Mouse (Mus musculus) fibroblast of lung, adult 2 months (primary cell): ENCODE data around the gene Srprb.

Experiments
- DNase-seq: peaks from one replicate; pipeline ENCODE4 v3.0.0-alpha.2; 2011; ENCODE audit warnings: low read depth

Srprb gene

DNA sequence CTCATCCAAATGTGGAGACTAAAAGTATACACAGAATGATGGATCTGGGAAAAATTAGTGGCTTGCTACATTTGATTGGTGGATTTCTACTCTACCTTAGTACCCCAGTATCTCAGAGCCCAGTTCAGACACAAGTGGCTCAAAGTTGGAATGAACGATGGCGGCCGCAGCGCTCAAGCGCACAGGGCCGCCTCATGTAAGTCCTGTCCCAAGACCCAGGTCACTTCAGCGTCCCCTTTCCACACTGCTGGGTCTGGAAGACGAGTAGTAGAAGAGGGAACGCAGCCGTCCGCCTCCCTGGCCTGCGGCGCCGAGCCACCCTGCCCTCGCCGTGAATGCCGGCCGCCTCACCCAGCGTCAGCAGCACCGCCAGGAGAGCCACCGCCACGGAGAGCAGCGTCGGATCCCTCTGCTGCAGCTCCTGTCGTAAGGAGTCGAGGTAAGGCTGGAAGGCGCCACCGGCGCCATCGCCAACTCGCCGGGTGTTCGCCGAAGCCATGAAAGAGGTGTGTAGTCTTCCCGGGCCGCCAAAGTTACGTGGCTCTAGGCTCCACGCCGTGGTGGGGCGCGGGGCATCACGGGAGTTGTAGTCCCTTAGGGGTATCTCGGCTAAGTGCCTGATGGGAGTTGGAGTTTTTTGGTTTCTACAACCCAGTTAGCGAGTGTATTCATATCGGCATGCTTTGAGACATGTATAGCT is at the start of gene Srprb:
Gene Srprb, minus strand, starts transcription at position 577 of the 700 bp plus-strand sequence.
- peak; percentile 67 for DNase-seq

GRCm38 (mm10) chr9:103248618-103249017 is 46.7 kb upstream of the Srprb start:
- no peak for DNase-seq

DNA sequence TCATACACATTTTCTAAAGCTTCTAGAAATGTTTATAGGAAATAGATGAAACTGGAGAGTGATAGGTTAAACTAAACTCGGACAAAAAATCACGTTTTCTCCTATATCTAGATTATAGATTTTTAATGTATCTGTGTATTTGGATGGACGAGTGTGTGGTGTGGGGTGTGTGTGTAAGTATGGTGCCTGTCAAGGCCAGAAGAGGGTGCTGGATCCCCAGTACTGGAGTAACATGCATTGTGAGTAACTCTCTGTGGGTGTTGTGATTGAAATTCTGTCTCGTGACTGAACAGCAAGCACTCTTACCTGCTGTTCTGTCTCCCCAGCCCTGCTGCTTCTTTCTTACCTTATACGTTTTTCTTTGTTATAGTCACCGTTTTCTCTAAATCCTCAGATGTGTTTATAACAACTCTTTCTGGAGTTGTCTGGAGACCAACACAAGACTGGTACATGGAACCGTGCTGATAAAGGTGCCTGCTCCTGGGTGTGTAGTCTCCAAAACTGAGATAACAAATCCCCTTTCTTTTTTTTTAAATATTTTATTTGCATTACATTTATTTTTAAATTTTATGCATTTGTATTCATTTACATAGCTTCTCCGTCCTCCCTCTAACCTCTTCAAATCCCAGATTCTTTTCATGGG is 44.7 kb upstream of the Srprb start:
- DNase-seq: no peak

GRCm38 (mm10) chr9:103243640-103244039 is 41.7 kb upstream of the Srprb start:
- no peak for DNase-seq

DNA sequence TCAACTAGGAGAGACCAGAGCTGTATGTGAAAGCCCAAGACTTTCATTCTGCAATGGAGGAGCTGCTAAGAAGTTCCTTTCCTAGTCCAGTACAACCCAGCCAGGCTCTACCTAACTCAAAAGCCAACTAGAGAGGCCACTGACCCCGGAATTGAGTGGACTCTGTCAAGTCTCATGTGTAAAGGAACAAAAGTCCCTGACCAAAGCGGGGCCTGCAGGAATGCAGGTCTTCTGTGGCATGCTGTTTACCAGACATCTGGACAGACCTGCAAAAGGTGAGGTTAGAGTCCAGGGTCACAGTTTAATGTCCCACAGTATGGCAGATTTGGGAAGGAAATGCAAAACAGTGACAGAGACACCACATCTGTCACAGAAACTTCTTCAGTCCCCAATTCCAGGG is 39.3 kb upstream of the Srprb start:
- DNase-seq: no peak

DNA sequence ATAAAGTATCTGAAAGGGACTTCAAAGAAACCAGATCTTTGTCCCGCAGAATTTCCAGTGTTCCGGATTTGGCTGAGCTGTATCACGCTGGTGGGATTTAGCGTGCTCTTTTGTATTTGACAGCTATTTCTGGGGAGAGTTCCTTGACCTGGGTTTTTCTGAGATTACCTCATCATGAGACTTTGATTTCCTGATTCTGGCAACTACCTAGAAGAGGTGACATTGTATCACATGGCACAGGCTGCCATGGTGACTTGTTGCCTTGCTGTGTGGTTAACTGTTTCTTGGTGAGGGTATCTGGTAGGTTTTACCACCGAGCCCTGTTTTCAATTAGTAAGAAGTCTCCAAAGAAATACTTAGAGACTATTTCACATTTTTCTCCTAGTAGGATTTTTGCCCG is 37.5 kb upstream of the Srprb start:
- no peak for DNase-seq

- DNase-seq: peak; percentile 71
Observed at GRCm38 (mm10) chr9:103234565-103235165, 32.7 kb upstream of the Srprb start.

GRCm38 (mm10) chr9:103234059-103234458 is 32.1 kb upstream of the Srprb start:
- peak; percentile 85 for DNase-seq

DNA sequence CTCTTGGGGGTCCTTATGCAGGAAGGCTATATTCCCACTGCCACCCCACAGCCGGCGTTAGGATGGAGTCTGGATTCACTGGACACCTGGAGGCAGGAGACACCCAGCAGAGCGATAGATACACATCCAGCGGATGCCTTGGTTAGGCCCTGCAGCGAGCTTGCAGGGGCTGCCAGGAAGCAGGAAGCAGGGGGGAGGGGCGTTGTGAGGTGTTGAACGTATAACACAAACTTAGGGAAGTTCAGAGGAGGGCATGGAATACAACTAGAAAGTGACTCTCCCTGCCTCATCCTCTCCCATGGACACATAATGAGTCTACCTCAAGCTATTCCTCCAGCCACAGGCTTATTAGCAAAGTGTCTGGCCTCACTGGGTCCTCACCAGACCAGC is 31.1 kb upstream of the Srprb start:
- DNase-seq: no peak

DNA sequence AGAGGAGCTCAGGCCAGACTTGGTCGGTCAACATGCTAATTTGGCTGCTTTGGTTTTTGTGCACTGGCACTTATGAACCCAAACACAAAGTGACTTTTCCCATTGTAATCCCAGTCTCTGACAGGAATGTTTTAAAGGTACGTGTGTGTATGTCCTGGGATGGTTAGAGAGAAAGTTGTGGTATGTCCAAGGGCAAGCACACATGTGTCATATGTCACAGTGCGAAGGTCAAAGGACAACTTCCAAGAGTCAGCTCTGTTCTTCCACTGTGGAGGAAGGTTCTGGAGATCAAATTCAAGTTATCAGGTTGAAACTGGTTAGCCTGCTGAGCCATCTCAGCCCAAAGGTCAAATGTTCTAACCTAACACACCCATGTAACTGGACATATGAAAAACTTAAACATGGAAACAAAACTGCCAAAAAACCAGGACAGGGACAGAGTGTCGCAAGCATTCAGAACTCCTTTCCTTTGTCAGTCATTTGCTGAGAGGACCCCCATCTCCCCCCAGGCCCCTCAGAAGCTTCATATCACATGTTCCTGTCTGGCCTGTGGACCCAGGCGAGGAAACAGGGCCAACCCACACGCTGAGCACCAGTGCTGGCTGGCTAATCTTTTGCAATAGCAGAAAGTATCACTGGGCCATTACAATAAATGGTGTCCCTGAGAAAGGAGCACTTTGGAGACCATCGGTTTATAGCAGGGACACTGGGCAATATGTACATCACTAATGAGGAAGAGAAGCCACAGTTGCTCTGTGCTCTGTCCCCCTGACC is 30.5 kb upstream of the Srprb start:
- no peak for DNase-seq

GRCm38 (mm10) chr9:103230151-103230951 is 28.4 kb upstream of the Srprb start, which contains the start of the genes Gm20425 and Trf:
TSS of gene Gm20425 (minus strand) at chr9:103230307.
TSS of gene Trf (minus strand) at chr9:103230444.
- peak; percentile 60 for DNase-seq

DNA sequence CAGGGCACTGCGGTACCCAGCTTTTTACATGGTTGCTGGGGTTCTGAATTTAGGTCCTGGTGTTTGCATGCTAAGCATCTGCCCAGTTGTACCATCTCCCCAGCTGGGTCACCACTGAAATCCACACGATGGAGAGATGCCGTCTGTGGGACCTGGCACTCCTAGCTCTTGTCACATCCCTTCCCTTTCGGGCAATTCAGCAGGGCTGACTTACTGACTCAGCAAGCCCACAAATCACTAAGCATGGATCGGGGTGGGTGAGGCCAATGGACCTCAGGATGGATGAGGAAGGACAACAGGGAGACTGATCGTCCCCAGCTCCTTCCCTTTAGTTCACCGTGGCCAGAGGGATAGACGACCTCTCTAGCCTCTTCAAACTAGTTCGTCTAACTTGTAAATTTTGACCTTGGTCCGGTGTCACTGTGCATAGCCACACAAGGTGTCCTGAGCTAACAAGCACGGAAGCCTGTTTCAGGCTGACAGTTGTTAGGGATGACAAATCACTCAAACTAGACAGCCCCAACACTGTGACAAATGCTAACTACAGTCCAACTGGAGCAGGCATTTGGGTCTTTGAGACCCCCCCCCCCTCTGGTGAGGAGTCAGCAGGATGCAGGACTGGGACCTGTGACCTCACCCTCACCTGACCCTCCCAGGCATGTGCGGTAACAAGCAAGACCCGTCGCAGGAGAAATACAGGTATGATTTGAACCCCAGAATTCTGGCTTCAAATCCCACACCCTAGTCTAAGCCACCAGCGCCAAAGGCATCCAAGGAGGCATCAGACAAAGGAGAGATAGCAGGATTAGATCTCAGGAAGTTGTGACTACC is 27.3 kb upstream of the Srprb start:
- no peak for DNase-seq

GRCm38 (mm10) chr9:103228370-103229003 is 26.6 kb upstream of the Srprb start:
- no peak for DNase-seq

DNA sequence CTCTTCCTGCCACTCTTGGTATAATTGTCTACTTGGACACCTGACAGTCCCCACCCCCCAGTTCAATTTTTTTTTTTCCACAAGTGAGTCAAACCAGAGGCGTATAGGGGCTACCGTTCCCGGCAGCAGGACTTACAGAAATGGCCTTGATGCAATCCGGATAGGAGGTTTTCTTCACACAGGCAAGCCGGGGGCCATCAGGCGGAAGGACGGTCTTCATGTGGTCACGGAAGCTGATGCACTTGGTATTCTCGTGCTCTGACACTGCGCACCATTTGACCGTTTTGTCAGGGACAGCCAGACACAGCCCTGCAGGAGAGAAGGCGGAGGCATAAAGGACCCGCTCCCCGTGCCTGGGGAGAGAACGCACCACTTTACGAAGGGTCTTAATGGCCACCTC is 25.8 kb upstream of the Srprb start:
- DNase-seq: no peak

DNA sequence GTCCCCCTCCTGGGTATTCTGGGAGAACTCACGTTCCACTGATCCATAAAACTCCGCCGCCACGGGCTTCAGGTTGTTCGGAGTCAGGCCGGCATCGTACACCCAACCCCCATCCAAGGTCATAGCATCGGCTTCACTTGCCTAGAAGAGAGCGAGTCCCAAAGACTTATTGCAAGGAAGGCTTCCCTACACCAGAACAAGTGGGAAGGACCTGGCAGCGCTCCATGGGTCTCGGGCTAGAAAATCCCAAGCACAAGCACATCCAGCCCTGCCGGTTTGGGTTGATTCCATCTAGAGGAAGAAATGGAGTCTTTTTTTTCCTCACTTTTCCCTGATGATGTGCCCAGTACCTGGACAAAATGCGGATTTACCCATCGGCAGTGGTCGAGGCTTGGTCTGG is 24.9 kb upstream of the Srprb start:
- no peak for DNase-seq

GRCm38 (mm10) chr9:103225464-103225863 is 23.5 kb upstream of the Srprb start:
- DNase-seq: no peak

DNA sequence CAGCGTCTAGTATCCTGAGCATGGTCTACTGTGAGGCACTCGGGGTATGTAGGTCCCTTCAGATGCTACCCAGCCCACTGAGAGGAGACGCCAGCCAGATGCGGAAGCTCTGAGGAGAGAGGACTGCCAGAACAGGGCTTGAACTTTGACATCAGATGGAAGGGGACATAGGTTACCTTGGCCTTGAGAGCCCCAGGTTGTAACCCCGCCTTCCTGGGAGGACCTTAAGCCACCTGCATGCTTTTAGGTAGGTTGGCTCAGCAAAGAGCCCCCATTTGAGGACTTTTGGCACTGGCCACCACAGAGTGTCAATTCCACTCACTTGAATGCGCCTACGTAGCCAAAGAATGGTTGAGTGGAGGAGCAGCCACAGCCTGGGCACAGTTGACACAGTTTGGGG is 22.8 kb upstream of the Srprb start:
- DNase-seq: no peak

DNA sequence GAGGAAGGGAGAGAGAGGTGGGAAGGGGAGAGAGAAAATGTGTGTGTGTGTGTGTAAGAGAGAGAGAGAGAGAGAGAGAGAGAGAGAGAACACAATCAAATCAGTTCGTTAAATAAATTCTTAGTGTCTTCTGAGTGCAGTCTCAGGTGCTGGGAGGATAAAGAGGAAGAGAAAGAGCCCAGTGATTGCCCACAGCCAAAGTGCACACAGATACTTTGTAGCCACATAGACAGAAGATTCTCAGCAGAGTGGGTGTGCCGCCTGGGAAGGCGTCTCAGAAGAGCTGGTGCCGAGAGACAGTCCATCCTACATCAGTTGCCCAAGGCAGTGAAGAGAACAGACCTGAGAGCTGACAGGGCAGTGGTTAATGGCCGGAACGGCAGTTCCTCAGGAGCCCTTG is 12.3 kb upstream of the Srprb start:
- no peak for DNase-seq

DNA sequence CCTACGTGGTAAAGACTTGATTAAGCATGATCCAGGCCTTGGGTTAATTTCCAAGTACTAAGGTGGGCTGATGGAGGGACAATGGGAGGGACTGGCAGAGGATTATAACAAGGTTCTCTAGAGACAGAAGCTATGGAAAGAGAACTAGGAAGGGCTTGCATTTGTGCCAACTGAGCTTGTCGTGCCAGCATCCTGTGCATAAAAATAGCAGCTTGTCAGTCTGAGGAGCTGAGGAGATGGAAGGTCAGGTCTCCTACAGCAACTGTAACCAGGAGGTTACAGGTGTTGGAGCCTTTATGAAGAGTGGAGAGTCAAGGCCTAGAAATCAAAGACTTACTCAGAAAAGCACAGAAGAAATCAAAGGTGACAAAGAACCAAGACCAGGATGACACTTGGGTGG is 11.7 kb upstream of the Srprb start:
- no peak for DNase-seq

- no peak for DNase-seq
Observed at GRCm38 (mm10) chr9:103212654-103213420, 10.9 kb upstream of the Srprb start.
